Mouse (Mus musculus) E14TG2a.4 (cell line): Measurements from ENCODE around the gene Vps13d.
A peak's percentile ranks its signal among the peaks of the same experiment; 100 is the strongest.
"Not testable (repeated sequence)": the region's sequence is repeated elsewhere in the genome, so short reads cannot be mapped to it uniquely, and the experiment has no call there.

Source experiments
- H3K27me3 ChIP-seq: 2 replicates; pipeline ENCODE4 v1.6.1; 2014; ENCODE audit warnings: low read length, control low read depth; ENCODE audit not compliant: insufficient read depth
- H3K36me3 ChIP-seq: 2 replicates; pipeline ENCODE4 v1.6.1; 2014; ENCODE audit warnings: low read length, control low read depth; ENCODE audit not compliant: insufficient read depth
- H3K4me1 ChIP-seq: replicated peaks from 2 replicates; pipeline ENCODE4 v1.6.1; 2014; ENCODE audit warnings: low read depth, low read length, control low read depth
- H3K4me3 ChIP-seq: replicated peaks from 2 replicates; pipeline ENCODE4 v1.5.1; 2014; ENCODE audit warnings: mild to moderate bottlenecking, low read length
- H3K9me3 ChIP-seq: 2 replicates; pipeline ENCODE4 v1.6.1; 2014; ENCODE audit warnings: low read length, control low read depth
- CTCF ChIP-seq: conservative IDR thresholded peaks from 2 replicates; pipeline ENCODE4 v1.5.1; 2014; ENCODE audit warnings: low read length
- NANOG ChIP-seq: IDR thresholded peaks from 2 replicates; pipeline ENCODE4 v1.6.1; 2014; ENCODE audit warnings: borderline replicate concordance, low read length, mixed read lengths
- POU5F1 ChIP-seq: IDR thresholded peaks from 2 replicates; pipeline ENCODE4 v1.6.1; 2014; ENCODE audit warnings: low read length, borderline replicate concordance

Gene Vps13d

DNA sequence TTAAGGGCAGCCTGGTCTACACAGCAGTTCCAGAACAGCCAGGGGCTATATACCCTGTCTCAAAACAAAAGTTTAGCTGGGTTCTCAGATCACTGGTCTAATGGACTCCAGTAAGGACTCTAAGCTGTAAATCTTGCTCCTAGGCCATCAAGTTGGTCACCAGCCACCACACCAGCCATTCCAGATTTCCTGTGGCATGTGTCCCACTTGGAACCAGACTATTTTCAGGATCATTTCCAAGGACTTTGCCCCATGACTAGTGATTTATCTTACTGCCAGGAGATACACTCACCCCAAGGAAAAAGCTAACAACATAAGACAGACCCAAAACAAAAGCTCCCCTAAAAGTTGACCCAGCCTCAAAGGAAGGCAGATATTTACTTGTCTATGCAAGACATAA lies 2.1 kb downstream of the Vps13d start:
- Histone ChIP-seq H3K36me3 (peaks cover 21% of the 10 kb centered on the region), H3K4me3 (no peak overlapping the region), H3K4me1 (peaks cover 47% of the 10 kb centered on the region), H3K27me3 (no peaks in the 10 kb centered on the region), H3K9me3 (no peaks in the 10 kb centered on the region)
- TF ChIP-seq CTCF (no peak), POU5F1 (no peak)

DNA sequence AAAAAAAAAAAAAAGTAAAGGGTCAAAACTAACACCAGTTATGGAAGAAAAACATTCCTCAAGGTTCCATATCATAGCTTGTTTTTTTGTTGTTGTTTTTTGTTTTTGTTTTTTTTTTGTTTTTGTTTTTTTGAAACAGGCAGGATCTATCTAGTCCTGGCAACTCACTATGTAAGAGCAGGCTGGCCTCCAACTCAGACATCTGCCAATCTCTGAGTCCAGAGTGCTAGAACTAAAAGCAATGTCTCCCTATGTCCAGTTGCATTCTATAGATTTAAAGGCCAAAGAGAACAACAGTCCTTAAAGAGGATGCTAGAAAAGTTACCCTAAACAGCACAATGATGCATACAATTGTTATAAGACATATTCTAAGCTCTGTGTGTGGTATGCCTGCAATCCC lies 6.2 kb downstream of the Vps13d start:
- peaks cover 31% of the 10 kb centered on the region for H3K4me1 ChIP-seq
- H3K36me3 ChIP-seq: peaks cover 43% of the 10 kb centered on the region
- no peaks in the 10 kb centered on the region for H3K27me3 ChIP-seq
- TF ChIP-seq POU5F1 (no peak), CTCF (no peak)
- H3K4me3 ChIP-seq: no peak overlapping the region
- H3K9me3 ChIP-seq: no peaks in the 10 kb centered on the region

DNA sequence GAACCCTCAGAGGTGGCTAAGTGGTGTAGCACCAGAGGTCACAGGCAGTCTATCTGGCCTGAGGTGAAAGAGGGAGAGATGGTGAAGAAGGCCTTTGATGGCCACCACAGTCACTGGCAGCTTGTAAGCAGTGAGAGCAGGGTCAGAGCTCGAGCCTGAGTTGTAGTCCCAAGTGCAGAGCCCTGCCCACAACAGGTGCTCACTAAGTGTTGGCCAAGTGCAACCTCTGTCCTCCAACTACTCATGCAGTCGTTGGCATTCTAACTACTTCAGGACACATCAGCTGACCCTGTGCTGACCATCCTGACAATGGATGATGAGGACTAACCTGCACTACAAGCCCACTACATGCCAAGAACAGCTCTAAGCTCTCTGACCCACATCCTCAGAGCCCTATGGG lies 7.2 kb downstream of the Vps13d start:
- TF ChIP-seq CTCF (no peak), POU5F1 (no peak), NANOG (no peak)
- H3K4me1 ChIP-seq: peaks cover 22% of the 10 kb centered on the region
- H3K4me3 ChIP-seq: no peak overlapping the region
- H3K36me3 ChIP-seq: peaks cover 52% of the 10 kb centered on the region
- no peaks in the 10 kb centered on the region for H3K27me3 ChIP-seq
- no peaks in the 10 kb centered on the region for H3K9me3 ChIP-seq

DNA sequence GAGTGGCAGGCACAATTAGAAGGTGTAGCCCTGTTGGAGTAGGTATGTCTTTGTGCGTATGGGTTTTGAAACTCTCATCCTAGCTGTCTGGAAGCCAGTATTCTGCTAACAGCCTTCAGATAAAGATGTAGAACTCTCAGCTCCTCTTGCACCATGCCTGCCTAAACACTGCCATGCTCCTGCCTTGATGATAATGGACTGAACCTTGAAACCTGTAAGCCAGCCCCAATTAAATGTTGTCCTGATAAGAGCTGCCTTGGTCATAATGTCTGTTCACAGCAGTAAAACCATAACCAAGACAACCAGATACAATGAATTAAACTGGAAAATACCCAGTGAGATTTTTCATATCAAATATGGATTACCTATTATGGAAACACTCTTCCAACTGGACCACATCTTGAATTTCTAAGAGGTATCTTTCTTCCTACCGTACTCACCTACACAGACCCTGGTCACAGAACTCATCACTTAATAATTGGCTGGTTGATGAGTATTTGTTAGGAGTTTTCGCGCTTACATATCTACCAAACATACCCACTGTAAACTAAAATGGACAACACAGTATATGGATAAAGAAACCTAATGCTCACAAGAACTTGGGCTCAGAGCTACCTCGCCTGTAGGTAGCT lies 15.8 kb downstream of the Vps13d start:
- Histone ChIP-seq H3K9me3 (peaks cover 15% of the 10 kb centered on the region), H3K4me1 (peaks cover 12% of the 10 kb centered on the region), H3K27me3 (no peaks in the 10 kb centered on the region), H3K4me3 (no peak overlapping the region), H3K36me3 (peaks cover 73% of the 10 kb centered on the region)
- TF ChIP-seq NANOG (no peak), CTCF (no peak), POU5F1 (no peak)

DNA sequence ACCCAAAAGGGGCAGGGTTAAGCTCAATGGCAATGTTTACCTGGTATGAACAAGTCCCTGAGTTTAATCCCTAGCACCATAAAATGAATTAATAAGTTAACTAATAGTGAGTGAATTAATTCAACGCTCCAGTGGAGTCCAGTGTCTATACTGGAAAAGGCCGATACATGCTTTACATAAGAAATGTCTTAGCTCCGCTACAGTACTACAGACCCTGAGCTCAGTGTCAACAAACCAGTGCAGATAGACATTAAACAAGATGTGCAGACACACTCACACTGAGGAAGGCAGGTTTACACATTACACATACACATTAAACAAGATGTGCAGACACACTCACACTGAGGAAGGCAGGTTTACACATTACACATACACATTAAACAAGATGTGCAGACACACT lies 29.3 kb downstream of the Vps13d start:
- H3K4me3 ChIP-seq, H3K27me3 ChIP-seq, H3K9me3 ChIP-seq, H3K4me1 ChIP-seq: not testable (repeated sequence)
- peaks cover 92% of the 10 kb centered on the region for H3K36me3 ChIP-seq

DNA sequence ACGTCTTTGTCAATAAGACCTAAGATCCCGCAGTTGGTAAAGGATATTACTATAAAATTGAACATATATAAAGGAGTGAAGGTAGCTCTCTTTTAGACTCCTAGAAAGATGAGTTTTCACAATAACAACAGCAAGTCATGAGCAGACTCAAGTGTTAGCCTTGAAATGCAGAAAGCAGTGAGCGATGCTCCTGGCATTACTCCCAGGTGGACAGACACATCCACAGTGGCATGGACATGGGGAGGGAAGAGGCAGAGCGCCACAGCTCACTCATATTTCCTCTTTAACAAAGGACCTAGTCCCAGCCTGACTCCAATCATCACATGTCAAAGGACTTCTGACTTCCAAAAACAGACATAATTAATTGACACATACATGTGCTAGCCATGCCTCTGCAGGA lies 30.7 kb downstream of the Vps13d start:
- H3K4me3 ChIP-seq: no peak overlapping the region
- no peaks in the 10 kb centered on the region for H3K9me3 ChIP-seq
- H3K36me3 ChIP-seq: peaks cover 89% of the 10 kb centered on the region
- no peaks in the 10 kb centered on the region for H3K4me1 ChIP-seq
- no peaks in the 10 kb centered on the region for H3K27me3 ChIP-seq
- TF ChIP-seq CTCF (no peak), POU5F1 (no peak), NANOG (no peak)

DNA sequence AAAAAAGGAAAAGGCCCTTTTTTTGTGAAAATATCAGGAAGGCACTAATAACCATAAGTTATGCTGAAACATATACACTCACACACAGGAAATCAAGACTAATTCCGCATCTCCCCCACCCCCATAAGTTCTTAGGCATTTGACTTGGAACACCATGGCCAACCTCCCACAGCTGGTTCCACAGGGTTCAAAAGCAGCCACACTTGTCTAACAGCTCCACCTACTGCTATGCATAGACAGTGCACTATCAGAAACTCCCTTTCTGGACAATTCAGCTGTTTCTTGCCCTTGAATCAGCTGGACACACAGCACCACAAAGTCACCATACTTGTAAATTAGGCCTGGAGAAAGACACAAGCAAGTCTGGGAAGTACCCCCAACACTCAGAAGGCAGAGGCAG lies 33.6 kb downstream of the Vps13d start:
- TF ChIP-seq CTCF: peak; percentile 40
- no peak for TF ChIP-seq POU5F1
- H3K4me1 ChIP-seq: no peaks in the 10 kb centered on the region; the same call in 1 of the 2 replicates
- no peaks in the 10 kb centered on the region for H3K9me3 ChIP-seq
- H3K36me3 ChIP-seq: peaks cover 91% of the 10 kb centered on the region
- H3K27me3 ChIP-seq: no peaks in the 10 kb centered on the region
- H3K4me3 ChIP-seq: no peak overlapping the region

DNA sequence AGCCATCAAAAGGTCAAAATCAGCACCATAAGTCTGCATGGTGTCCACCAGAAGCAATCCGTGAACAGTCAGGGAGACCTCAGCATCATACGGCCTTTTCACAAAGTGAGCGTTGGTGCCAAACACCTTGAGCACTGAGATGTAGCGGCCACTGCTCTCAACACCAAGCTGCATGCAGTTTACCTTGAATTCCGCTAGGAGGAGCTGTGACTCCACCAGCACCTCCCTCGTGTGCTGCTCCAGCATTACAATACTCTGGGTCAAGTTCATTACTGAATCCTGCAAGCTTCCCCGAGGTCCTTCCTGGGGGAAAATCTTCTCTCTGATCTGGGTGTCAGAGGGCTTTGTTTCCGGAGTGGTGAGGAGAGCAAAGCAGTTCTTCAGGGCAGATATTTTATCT lies 38.8 kb downstream of the Vps13d start:
- H3K4me3 ChIP-seq: no peak overlapping the region
- H3K27me3 ChIP-seq: no peaks in the 10 kb centered on the region
- no peaks in the 10 kb centered on the region; the same call in 1 of the 2 replicates for H3K4me1 ChIP-seq
- no peaks in the 10 kb centered on the region for H3K9me3 ChIP-seq
- TF ChIP-seq CTCF (peak; percentile 100), NANOG (no peak)
- peaks cover 91% of the 10 kb centered on the region for H3K36me3 ChIP-seq

DNA sequence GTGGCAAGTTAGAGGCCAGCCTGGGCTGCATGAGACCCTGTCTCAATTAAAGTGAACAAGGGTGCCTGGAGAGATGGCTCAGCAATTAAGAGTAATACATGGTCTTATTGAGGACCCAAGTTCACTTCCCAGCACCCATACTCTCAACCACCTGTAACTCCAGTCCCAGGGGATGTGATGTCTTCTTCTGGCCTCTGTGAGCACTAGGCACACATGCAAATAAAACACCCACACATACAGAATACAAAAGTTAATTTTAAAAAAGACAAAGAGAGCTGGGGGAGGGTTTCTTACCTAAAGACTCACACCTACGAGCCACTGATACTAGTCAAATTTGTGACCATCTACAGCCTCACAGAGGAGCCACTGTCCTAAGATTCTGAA lies 43.7 kb downstream of the Vps13d start:
- Histone ChIP-seq H3K4me3 (no peak overlapping the region), H3K36me3 (peaks cover 90% of the 10 kb centered on the region), H3K27me3 (no peaks in the 10 kb centered on the region), H3K4me1 (peaks cover 16% of the 10 kb centered on the region), H3K9me3 (no peaks in the 10 kb centered on the region)
- TF ChIP-seq NANOG: no peak
- TF ChIP-seq POU5F1: no peak
- no peak for TF ChIP-seq CTCF
